Mouse (Mus musculus): ENCODE data around the gene Slc1a3. TPM values are rescaled to one million over a fixed set of nuclear protein-coding genes. Genes with fewer than 3 reads are reported as not detected.

Gene Slc1a3
- total RNA-seq, 2 experiments from 2014 or later: 1.2 TPM

DNA sequence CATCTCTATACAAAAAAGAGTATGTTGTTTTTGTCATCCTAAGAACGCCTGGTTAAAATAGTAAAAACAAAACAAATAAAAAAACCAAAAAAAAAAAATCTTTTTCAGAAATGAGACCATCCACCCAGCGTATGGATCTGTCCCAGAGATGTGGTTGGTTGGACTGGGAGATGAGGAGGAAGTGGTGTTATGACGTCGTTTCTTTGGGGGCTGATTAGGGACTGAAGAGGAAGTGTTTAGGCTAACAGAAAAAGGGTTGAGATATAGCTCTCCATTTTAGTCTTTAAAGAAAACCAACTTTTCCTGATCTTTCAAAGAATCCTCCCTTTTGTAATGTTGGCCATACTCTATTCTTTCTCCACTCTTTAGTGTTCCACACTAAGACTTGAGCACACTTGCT lies 75.8 kb downstream of the Slc1a3 start:
- intact Hi-C loops (cut with DNase I): no loop called here
- no peak overlapping the region for H3K4me3 ChIP-seq
- DNase-seq: no peak
- no peak for TF ChIP-seq CTCF (IDR thresholded peaks at IDR 0.05)
- no peak overlapping the region for H3K27ac ChIP-seq

DNA sequence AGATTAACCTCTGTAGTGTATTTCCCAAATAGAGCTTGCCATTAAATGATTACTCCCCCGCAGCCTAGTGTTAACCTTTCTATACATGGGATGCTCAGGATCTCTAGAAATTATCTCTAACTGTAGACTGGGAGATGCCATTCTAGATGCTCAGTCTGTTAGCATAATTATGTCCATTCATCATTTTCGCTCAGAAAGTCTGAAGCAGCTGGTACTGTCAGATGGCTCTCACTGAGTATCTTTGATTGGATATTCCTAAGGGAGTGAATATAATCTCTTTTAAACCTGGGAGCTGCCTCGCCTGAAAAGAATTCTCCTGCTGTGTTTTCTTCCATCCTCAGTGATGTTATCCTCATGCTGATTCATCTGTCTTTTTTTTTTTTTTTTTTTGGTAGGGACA lies 76.2 kb downstream of the Slc1a3 start:
- TF ChIP-seq CTCF (IDR thresholded peaks at IDR 0.05): no peak
- DNase-seq: no peak
- intact Hi-C loops (cut with DNase I): no loop called here
- no peak overlapping the region for H3K4me3 ChIP-seq
- H3K27ac ChIP-seq: no peak overlapping the region

DNA sequence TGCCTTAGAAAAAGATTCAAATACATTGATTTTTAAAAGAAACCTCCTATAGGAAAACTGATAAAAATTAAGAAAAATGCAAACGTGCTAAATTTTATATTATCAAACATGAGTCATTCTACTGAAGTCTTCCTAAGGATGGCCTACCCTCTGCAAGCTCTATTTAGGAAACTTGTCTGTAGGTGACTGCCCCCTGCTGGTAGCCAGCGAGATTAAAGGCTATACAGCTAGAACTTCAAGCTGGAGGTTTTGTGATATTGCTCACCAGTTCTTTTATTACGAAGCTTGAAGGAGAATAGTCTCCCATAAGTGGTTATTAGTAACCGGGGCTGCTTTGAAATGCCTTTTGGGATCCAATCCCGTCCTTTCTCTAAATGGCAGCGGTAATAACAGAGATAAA lies 77.2 kb downstream of the Slc1a3 start:
- no peak overlapping the region for H3K4me3 ChIP-seq
- peak; percentile 67 for DNase-seq
- no peak overlapping the region for H3K27ac ChIP-seq
- intact Hi-C loops (cut with DNase I): no loop called here
- TF ChIP-seq CTCF (IDR thresholded peaks at IDR 0.05): peak; percentile 80

DNA sequence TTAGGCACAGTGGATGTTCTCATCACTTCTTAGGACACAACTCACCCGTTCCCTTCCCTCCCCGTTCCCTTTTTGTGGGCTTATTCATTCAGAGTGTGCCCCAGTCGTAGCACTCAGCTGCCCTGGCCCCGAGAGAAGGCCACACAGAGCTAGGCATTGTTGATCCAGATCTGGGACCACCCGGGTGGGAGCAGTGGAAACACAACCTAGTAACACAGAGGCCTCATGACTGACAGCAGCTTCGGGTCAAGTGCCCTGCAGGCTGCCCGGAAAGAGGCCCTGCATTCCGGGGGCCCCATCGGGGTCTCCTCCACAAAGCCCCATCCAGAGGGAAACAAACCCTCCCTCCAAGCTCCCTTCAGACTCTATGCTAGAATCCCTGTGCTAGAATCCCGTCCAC lies 78.2 kb downstream of the Slc1a3 start:
- TF ChIP-seq CTCF (IDR thresholded peaks at IDR 0.05): no peak
- intact Hi-C loops (cut with DNase I): no loop called here
- no peak for DNase-seq
- Histone ChIP-seq H3K27ac (no peak overlapping the region), H3K4me3 (no peak overlapping the region)

DNA sequence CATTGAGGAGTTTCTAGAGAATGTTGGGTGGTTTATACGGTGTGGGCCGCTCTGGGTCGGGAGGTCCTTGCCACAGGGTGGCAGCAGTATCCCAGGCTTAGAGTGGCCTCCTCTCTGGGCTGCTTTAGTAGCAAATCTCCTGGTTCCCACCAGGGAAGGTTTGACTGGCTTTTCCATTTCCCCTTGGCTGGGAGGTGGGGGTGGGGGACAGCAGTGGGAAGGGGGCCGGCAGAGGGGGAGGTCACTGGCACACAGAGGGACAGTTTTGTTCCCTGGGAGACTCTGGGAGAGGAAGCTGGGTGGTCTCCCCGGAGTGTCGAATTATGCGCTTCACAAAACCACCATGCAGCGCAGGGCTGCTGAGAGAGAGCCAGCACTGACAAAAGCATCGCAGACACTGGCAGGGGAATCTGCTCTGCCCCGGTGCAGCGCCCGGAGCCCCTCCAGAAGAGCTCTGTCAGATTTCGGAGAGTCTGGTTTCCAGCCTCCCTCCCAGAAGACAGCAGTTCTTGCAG lies 81.2 kb downstream of the Slc1a3 start:
- peak; percentile 71 for DNase-seq
- intact Hi-C loops (cut with DNase I): loop anchor here (1.0 kb wide), 1 partner anchor 256 kb away; no protein-coding TSS in a partner anchor
- peak; percentile 73 for TF ChIP-seq CTCF (IDR thresholded peaks at IDR 0.05)
- peak overlapping the region; percentile 58 for H3K4me3 ChIP-seq
- H3K27ac ChIP-seq: no peak overlapping the region

DNA sequence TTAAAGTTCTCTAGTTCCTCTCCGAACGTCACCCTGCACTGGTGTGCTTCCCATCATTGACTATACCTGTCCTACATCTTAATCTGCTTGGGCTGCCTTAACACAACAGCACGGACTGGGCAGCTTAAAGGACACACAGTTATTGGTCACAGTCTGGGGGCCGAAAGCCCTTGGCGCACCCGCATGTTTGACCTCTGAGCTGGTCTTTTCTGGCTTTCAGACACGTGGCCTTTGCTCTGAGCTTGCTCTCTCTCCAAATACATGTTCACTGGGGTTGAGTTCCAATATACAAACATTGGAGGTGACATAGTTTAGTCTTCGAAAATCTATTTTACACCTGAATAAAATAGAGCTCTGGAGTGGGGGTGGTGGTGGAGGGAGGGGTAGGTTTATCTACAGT lies 82.4 kb downstream of the Slc1a3 start:
- intact Hi-C loops (cut with DNase I): no loop called here
- TF ChIP-seq CTCF (IDR thresholded peaks at IDR 0.05): no peak
- DNase-seq: no peak
- H3K27ac ChIP-seq: no peak overlapping the region
- H3K4me3 ChIP-seq: no peak overlapping the region

DNA sequence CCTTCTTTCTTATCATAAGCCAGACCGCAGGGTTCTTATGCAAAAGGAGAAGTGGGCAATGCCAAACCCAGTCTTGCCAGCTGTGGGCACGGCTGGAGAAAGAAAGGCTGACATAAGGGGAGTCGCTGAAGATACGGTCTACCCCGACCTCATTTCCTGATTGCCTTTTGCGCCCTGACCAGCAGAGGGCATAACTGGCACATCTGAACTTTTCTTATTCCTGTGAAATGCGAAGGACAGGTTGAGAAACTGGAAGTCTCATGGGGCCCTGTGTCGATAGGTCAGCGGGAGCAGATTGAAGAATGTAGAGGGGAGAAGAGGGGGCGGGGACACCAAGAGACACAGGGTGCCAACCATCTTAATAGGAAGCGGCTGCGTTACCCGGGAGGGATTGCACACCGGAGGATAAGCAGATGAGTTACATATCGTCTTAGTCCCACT lies 83.4 kb downstream of the Slc1a3 start:
- Histone ChIP-seq H3K4me3 (peak overlapping the region; percentile 71), H3K27ac (no peak overlapping the region)
- peak; percentile 66 for DNase-seq
- peak; percentile 83 for TF ChIP-seq CTCF (IDR thresholded peaks at IDR 0.05)
- intact Hi-C loops (cut with DNase I): no loop called here

DNA sequence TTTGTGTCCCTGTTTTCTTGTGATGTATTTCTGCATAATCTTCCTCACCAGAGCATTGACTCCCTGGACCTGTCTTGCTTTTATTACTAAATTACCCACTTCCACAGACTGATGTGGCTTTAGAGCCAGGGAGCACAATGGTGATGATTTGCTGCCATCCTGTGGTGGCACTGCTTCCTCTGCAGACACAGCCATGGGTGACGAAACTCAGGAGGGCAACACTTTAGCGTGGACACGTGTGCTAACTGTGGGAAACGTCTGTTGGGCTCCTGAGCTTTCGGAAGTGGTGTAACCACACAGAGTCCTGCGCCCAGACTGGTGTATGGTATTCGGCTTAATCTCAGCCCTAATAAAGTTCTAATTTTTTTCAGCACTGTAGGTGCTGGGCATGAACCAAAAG lies 85.2 kb downstream of the Slc1a3 start:
- H3K27ac ChIP-seq: no peak overlapping the region
- no peak overlapping the region for H3K4me3 ChIP-seq
- peak; percentile 60 for TF ChIP-seq CTCF (IDR thresholded peaks at IDR 0.05)
- DNase-seq: peak; percentile 50
- intact Hi-C loops (cut with DNase I): no loop called here

DNA sequence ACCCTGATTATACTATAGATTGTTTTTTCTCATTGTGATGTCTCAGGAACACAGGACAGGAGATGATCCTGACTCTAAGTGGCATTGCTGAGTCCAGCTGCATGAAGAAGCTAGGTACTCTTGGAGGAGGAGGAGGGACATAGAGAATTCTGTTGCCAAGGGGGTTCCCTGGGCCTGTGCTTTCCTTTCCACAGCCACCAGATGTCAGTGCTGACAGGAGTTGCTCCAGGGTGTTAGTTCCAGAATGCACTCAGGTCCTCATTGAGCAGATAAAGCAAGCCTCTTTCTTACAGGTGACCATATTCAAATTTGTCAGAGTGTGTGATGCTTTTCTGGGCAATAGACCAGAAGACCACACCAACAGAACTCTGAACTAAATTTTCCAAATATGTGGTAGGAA lies 86.7 kb downstream of the Slc1a3 start:
- TF ChIP-seq CTCF (IDR thresholded peaks at IDR 0.05): peak; percentile 16; the same call in 1 of the 2 replicates
- Histone ChIP-seq H3K4me3 (no peak overlapping the region), H3K27ac (no peak overlapping the region)
- DNase-seq: no peak
- intact Hi-C loops (cut with DNase I): no loop called here

DNA sequence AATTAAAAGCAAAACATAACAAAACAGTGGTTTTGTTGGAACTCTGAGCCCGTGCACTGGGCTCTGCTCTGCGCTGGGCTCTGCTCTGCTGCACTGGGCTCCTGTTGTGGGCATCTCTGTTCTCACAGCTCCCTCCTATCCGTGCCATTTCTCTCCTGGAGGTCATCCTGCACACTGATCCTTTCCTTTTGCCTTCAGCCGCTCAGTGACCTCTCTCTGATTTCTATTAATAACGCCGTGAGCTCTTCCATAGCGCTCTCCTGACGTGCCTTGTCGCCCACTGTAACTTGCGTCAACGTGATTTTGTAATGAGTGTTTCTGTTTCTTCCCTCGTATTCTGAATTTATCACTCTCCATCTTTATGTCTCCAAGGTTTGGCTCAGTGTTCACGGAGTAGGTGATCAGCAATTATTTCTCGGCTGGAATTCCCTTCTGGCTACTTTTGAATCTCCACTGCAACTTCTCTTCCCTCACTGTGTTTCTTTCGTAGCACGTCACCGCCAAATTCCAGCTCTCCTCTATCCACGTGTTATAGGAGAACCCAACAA lies 91.0 kb downstream of the Slc1a3 start:
- H3K27ac ChIP-seq: no peak overlapping the region
- intact Hi-C loops (cut with DNase I): no loop called here
- TF ChIP-seq CTCF (IDR thresholded peaks at IDR 0.05): no peak
- DNase-seq: no peak
- H3K4me3 ChIP-seq: no peak overlapping the region

DNA sequence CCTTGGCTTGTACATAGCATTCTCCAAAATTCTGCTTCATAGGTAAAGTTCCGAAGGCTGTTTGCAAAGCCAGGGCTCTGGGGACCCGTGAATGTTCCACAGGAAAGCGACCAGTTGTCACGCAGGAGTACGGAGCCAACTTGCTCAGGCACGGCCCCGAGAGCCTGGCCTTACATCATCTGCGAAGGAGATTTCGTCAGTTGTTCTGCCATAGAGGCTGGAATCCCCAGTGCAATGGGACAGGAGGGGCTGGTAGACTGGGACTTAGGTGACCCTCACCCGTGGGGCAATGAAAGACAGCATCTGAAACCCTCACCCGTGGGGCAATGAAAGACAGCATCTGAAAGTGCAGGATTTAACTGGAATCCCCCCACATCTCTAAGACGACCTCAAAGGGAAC lies 94.3 kb downstream of the Slc1a3 start:
- TF ChIP-seq CTCF (IDR thresholded peaks at IDR 0.05): no peak
- Histone ChIP-seq H3K4me3 (no peak overlapping the region), H3K27ac (no peak overlapping the region)
- no peak for DNase-seq
- intact Hi-C loops (cut with DNase I): no loop called here

DNA sequence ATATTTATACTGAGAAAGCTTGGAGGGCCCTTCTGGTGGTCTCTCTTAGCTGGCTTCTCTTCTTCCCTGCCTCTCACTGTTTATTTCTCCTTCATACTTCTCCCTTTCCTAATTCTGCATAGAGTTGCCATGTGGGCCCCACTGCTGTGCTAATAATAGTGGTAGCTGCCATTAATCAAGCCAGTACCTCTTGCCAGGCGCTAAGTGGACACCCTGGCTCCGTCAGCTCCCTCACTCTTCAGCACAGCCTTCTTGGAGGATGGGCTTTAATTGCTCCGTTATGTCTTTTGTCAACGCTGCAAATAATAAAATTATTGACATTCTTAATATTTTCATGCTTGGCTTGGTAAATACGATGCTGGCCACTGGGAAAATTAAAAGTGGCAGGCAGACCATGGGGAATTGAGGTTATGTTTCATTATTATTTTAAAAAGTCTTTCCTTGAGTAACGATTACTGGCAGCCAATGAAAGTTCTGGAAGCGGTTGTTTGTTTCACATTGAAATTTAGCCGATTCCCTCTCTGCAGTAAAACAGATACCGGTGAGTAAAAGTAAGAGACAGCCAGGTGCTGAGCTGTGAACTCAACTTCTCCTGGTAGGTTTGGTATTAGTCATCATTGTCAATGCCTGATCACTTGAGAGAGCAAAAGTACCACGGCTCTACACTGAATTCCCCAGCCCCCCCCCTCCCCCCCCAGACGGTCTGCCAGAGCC lies 94.9 kb downstream of the Slc1a3 start:
- peak; percentile 38 for DNase-seq
- Histone ChIP-seq H3K27ac (no peak overlapping the region), H3K4me3 (peak overlapping the region; percentile 19)
- no peak for TF ChIP-seq CTCF (IDR thresholded peaks at IDR 0.05)
- intact Hi-C loops (cut with DNase I): no loop called here

DNA sequence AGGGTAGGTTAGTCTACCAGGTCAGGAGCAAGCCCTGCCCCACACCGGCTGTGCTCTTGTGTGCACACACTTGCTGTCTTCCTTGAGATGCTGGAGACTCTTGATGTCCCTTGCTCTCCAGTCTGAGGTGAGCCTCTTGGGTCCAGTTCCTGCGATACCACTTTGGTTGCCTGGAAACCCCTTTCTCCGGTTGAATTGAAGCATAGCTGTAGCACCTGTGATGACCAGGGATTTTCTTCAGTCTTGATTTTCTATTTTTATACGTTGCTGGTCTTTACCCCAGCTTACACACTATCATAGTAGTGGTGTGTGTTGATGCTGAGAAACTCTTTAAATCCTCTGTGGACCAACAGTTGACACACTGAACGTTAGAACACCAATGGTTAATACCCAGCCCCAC lies 95.9 kb downstream of the Slc1a3 start:
- no peak for DNase-seq
- intact Hi-C loops (cut with DNase I): no loop called here
- TF ChIP-seq CTCF (IDR thresholded peaks at IDR 0.05): no peak
- Histone ChIP-seq H3K27ac (no peak overlapping the region), H3K4me3 (no peak overlapping the region)
